Mouse (Mus musculus) lung, postnatal 0 days (tissue): ENCODE data around the gene Ogdh. TPM values are rescaled to one million over a fixed set of nuclear protein-coding genes. Genes with fewer than 3 reads are reported as not detected.
A peak's percentile ranks its signal among the peaks of the same experiment; 100 is the strongest.

Source experiments
- ATAC-seq: fragments of 200-750 bp; cut with Nextera tagmentation; 2 replicates; pipeline ENCODE4 v1.8.0; 2017; ENCODE audit warnings: moderate library complexity
- DNase-seq: peaks from one replicate; pipeline ENCODE4 v3.0.0-alpha.2; 2016; ENCODE audit warnings: low spot score
- H3K27ac ChIP-seq: fragments of 300-500 bp; sonication (generic); 2 replicates; pipeline ENCODE4 v1.5.1; 2014; ENCODE audit warnings: antibody characterized with exemption, mild to moderate bottlenecking, low read length, mixed read lengths
- H3K27me3 ChIP-seq: fragments of 300-500 bp; sonication (generic); replicated peaks from 2 replicates; pipeline ENCODE4 v1.6.1; 2014; ENCODE audit warnings: low read length, mixed read lengths; ENCODE audit not compliant: insufficient read depth
- H3K36me3 ChIP-seq: fragments of 300-500 bp; sonication (generic); 2 replicates; pipeline ENCODE4 v1.6.1; 2014; ENCODE audit warnings: low read length, mixed read lengths; ENCODE audit not compliant: insufficient read depth
- H3K4me1 ChIP-seq: fragments of 300-500 bp; sonication (generic); 2 replicates; pipeline ENCODE4 v1.6.1; 2014; ENCODE audit warnings: antibody characterized with exemption, low read depth, low read length, mixed read lengths; ENCODE audit not compliant: insufficient read depth
- H3K4me2 ChIP-seq: fragments of 300-500 bp; sonication (generic); replicated peaks from 2 replicates; pipeline ENCODE4 v1.6.1; 2014; ENCODE audit warnings: low read depth, mild to moderate bottlenecking, low read length, moderate library complexity, mixed read lengths
- H3K4me3 ChIP-seq: fragments of 300-500 bp; sonication (generic); 2 replicates; pipeline ENCODE4 v1.5.1; 2014; ENCODE audit warnings: low read depth, low read length
- H3K9ac ChIP-seq: fragments of 300-500 bp; sonication (generic); replicated peaks from 2 replicates; pipeline ENCODE4 v1.6.1; 2014; ENCODE audit warnings: low read depth, mild to moderate bottlenecking
- H3K9me3 ChIP-seq: fragments of 300-500 bp; sonication (generic); 2 replicates; pipeline ENCODE4 v1.6.1; 2016; ENCODE audit warnings: low read length, mixed read lengths
- CTCF ChIP-seq: IDR thresholded peaks from 2 replicates; pipeline ENCODE4 v1.5.1; 2016; ENCODE audit warnings: antibody characterized with exemption, mild to moderate bottlenecking
- EP300 ChIP-seq: IDR thresholded peaks from 2 replicates; pipeline ENCODE4 v1.6.1; 2016; ENCODE audit warnings: antibody characterized with exemption, mild to moderate bottlenecking, control low read depth
- WGBS: fragments of 180-500 bp; shearing (Covaris S2); extraction: QIAGEN DNeasy Blood & Tissue Kit; methylation state at CpG from one replicate; pipeline ENCODE4 v1.1.7; 2014; 5-methylcytosine and 5-hydroxymethylcytosine counted together
- polyA plus RNA-seq: library from polyadenylated mRNA; unstranded; fragments of >200 nt; fragmentation: Nextera tagmentation; extraction: Ambion mirVana; gene quantifications from 2 replicates; pipeline ENCODE4 v1.2.1, GENCODE M21; 2015

The Ogdh gene
- polyA plus RNA-seq, 1 experiment from 2014 or later, result 78.8 TPM

GRCm38 (mm10) chr11:6292116-6292987 is 919 bp downstream of the Ogdh start:
- DNase-seq (peak; percentile 93), ATAC-seq (peak; percentile 78)
- H3K36me3 ChIP-seq, result no peaks in the 10 kb centered on the region
- TF ChIP-seq CTCF (peak; percentile 61), EP300 (no peak)
- peak overlapping the region; percentile 97 for H3K27ac ChIP-seq
- peak overlapping the region; percentile 70 for H3K4me2 ChIP-seq
- peak overlapping the region; percentile 75 for H3K4me3 ChIP-seq
- peak overlapping the region; percentile 71 for H3K9ac ChIP-seq
- WGBS, result 13% methylated on average over 33 of the region's 33 CpGs
- H3K4me1 ChIP-seq, result peaks cover 4% of the 10 kb centered on the region; the same call in 1 of the 2 replicates
- H3K27me3 ChIP-seq, result no peaks in the 10 kb centered on the region
- H3K9me3 ChIP-seq, result no peaks in the 10 kb centered on the region

- no peak for ATAC-seq
- Histone ChIP-seq H3K9me3 (no peaks in the 10 kb centered on the region), H3K9ac (no peak overlapping the region), H3K27me3 (no peaks in the 10 kb centered on the region), H3K4me1 (peaks cover 4% of the 10 kb centered on the region; the same call in 1 of the 2 replicates), H3K4me3 (peak overlapping the region; percentile 75; the same call in 1 of the 2 replicates), H3K36me3 (no peaks in the 10 kb centered on the region), H3K27ac (0 out of 2 replicates have a peak overlapping the region, but pooled peaks have one; percentile 97), H3K4me2 (peak overlapping the region; percentile 70)
- DNase-seq, result no peak
- no peak for TF ChIP-seq CTCF
- no peak for TF ChIP-seq EP300
- WGBS, result 86% methylated on average over 4 of the region's 4 CpGs
These were observed 1.5 kb downstream of the Ogdh start for GRCm38 (mm10) chr11:6292988-6293349.

GRCm38 (mm10) chr11:6293601-6294000 is 2.2 kb downstream of the Ogdh start:
- no peaks in the 10 kb centered on the region for H3K9me3 ChIP-seq
- WGBS, result 92% methylated on average over 2 of the region's 2 CpGs
- H3K4me1 ChIP-seq, result peaks cover 4% of the 10 kb centered on the region; the same call in 1 of the 2 replicates
- TF ChIP-seq EP300, result no peak
- TF ChIP-seq CTCF, result no peak
- H3K4me3 ChIP-seq, result no peak overlapping the region
- H3K9ac ChIP-seq, result no peak overlapping the region
- H3K27me3 ChIP-seq, result no peaks in the 10 kb centered on the region
- H3K36me3 ChIP-seq, result peaks cover 5% of the 10 kb centered on the region; the same call in 1 of the 2 replicates
- H3K27ac ChIP-seq, result no peak overlapping the region
- DNase-seq, result no peak
- H3K4me2 ChIP-seq, result no peak overlapping the region
- ATAC-seq, result no peak

DNA sequence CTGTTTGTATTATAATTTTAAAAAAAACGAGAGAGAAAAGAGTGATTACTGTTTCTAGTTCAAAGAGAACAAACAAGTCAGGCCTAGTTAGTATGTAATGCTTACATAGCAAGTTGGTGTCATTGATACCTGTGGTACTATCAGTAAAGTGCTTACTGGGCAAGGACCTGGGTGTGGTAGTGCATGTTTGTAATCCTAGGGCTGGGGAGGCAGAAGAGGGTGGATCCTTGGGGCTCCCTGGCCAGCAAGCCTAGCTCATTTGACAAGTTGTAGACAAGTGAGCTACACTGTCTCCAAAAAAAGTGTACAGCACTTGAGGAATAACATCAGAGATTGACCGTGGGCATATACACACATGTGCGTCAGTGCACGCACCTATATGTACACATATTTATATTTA is 3.2 kb downstream of the Ogdh start:
- no peak for ATAC-seq
- no peak for TF ChIP-seq CTCF
- no peak for TF ChIP-seq EP300
- 80% methylated on average over 4 of the region's 4 CpGs for WGBS

DNA sequence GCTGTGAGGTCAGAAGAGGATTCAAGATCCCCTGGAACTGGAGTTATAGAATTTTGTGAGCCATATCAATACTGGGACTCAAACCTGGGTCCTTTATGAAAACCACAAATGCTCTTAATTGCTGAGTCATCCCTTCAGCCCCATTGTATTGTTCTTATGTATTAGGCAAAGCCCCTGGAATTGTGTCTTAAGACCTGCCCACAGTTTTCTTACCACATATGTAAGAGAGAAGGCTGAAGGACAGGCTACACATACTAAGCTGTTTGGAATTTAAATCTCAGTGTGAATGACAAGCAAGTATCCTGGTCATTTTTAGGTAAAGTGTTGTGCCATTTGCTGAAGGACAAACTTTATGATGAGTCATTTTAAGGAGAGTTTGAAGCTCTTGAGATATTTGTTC is 4.6 kb downstream of the Ogdh start:
- Histone ChIP-seq H3K9me3 (no peaks in the 10 kb centered on the region), H3K4me2 (no peak overlapping the region), H3K4me1 (peaks cover 1% of the 10 kb centered on the region; the same call in 1 of the 2 replicates), H3K27ac (peak overlapping the region; percentile 49; the same call in 1 of the 2 replicates), H3K36me3 (peaks cover 11% of the 10 kb centered on the region; the same call in 1 of the 2 replicates), H3K27me3 (no peaks in the 10 kb centered on the region), H3K4me3 (no peak overlapping the region), H3K9ac (no peak overlapping the region)
- DNase-seq (peak; percentile 35), ATAC-seq (no peak)
- TF ChIP-seq EP300 (peak; percentile 43; the same call in 1 of the 2 replicates), CTCF (no peak)

More for the DNA sequence above, 3.2 kb downstream of the Ogdh start:
- Histone ChIP-seq H3K27me3 (no peaks in the 10 kb centered on the region), H3K9ac (no peak overlapping the region), H3K4me2 (no peak overlapping the region), H3K9me3 (no peaks in the 10 kb centered on the region), H3K27ac (no peak overlapping the region), H3K36me3 (peaks cover 5% of the 10 kb centered on the region; the same call in 1 of the 2 replicates), H3K4me3 (no peak overlapping the region), H3K4me1 (peaks cover 4% of the 10 kb centered on the region; the same call in 1 of the 2 replicates)
- DNase-seq, result no peak

GRCm38 (mm10) chr11:6299435-6299834 is 8.0 kb downstream of the Ogdh start:
- TF ChIP-seq EP300 (no peak), CTCF (no peak)
- no peak overlapping the region for H3K9ac ChIP-seq
- H3K9me3 ChIP-seq, result no peaks in the 10 kb centered on the region
- peak; percentile 50 for DNase-seq
- peaks cover 11% of the 10 kb centered on the region; the same call in 1 of the 2 replicates for H3K36me3 ChIP-seq
- H3K27ac ChIP-seq, result no peak overlapping the region
- 58% methylated on average over 2 of the region's 2 CpGs for WGBS
- H3K27me3 ChIP-seq, result no peaks in the 10 kb centered on the region
- H3K4me2 ChIP-seq, result no peak overlapping the region
- no peaks in the 10 kb centered on the region for H3K4me1 ChIP-seq
- ATAC-seq, result peak; percentile 23; the same call in 1 of the 2 replicates
- no peak overlapping the region for H3K4me3 ChIP-seq
